Mouse (Mus musculus) bone marrow macrophage, adult 2 months (primary cell): ENCODE measurements around the gene Panx2.

Experiments used
- CTCF ChIP-seq: IDR thresholded peaks from 2 replicates; pipeline ENCODE4 v1.5.1; 2012; ENCODE audit warnings: low read depth, mild to moderate bottlenecking, low read length, moderate library complexity
- POLR2A ChIP-seq: IDR thresholded peaks from 2 replicates; pipeline ENCODE4 v1.6.1; 2012; ENCODE audit warnings: mild to moderate bottlenecking, low read depth, low read length, borderline replicate concordance

GRCm38 (mm10) chr15:89122649-89123366 lies 63.3 kb downstream of the Panx2 start, which contains the start of gene Tubgcp6:
- TF ChIP-seq CTCF: no peak
- 0 out of 2 replicates have a peak, but pooled peaks have one; percentile 60 for TF ChIP-seq POLR2A
